Comparison of ENCODE assay signal across 10 mouse cellular contexts in genomic region chr4:32106664-32107171, GRCm38 (mm10).
DNase-seq lines count a peak whose midpoint lies in the region; ATAC-seq lines count a peak whose summit lies in the region.
"Had no signal": no experiment of that assay in that cellular context is flagged by ENCODE, and none has a peak within 500 bp of the region (broad histone marks: within the 10 kb centered on the region; RNA-seq: fewer than 3 reads in every experiment).

No protein-coding gene starts in this region.

- ATAC-seq in heart, embryonic 13.5 days (ENCODE audit: extremely low read depth, insufficient number of reproducible peaks, low FRiP score, low TSS enrichment), result no peak
- peak; percentile 76 for ATAC-seq in forebrain, embryonic 15.5 days (replicated peaks)
- ATAC-seq in activated CD4-positive, CD25-positive, alpha-beta regulatory T cell, adult 4 months, result no peak

- intact Hi-C loops in left cerebral cortex, postnatal 14 days (cut with DNase I), result no loop called here

- WGBS in heart, embryonic 13.5 days, result 8% methylated on average over 5 of the region's 5 CpGs
- 4% methylated on average over 5 of the region's 5 CpGs for WGBS in forebrain, embryonic 15.5 days

- H3K4me1 ChIP-seq in heart, embryonic 13.5 days, result peaks cover 18% of the 10 kb centered on the region
- H3K4me1 ChIP-seq in forebrain, embryonic 15.5 days, result peaks cover 11% of the 10 kb centered on the region
- H3K4me1 ChIP-seq: liver, embryonic 13.5 days had no signal

- no peak for DNase-seq in heart, adult 9 months (ENCODE audit: low spot score in 2 of 2)
- DNase-seq in left cerebral cortex, postnatal 14 days (ENCODE audit: low spot score in 2 of 2), result peak; percentile 25 to 39
- peak; percentile 38 to 48 for DNase-seq in right cerebral cortex, postnatal 10 days (ENCODE audit: low spot score in 2 of 2)
- no peak for DNase-seq in layer of hippocampus, adult 8-10 months (ENCODE audit: low spot score in 2 of 2)
- DNase-seq in gastrocnemius, postnatal 4 days (ENCODE audit: low spot score in 2 of 2), result no peak
- DNase-seq: cerebellum, adult 9-11 months; liver, embryonic 13.5 days had no signal

- H3K9ac ChIP-seq in heart, embryonic 13.5 days, result peak overlapping the region; percentile 24; the same call in 1 of the 2 replicates
- no peak overlapping the region for H3K9ac ChIP-seq in forebrain, embryonic 15.5 days (replicated peaks)
- H3K9ac ChIP-seq: liver, embryonic 13.5 days had no signal

- no peaks in the 10 kb centered on the region for H3K9me3 ChIP-seq in heart, embryonic 13.5 days
- H3K9me3 ChIP-seq in forebrain, embryonic 15.5 days, result no peaks in the 10 kb centered on the region
- H3K9me3 ChIP-seq: liver, embryonic 13.5 days had no signal

- no peak overlapping the region; the same call in 1 of the 2 replicates for H3K4me3 ChIP-seq in heart, embryonic 13.5 days
- no peak overlapping the region for H3K4me3 ChIP-seq in forebrain, embryonic 15.5 days
- H3K4me3 ChIP-seq: liver, embryonic 13.5 days had no signal

- peak overlapping the region; percentile 61 for H3K27ac ChIP-seq in heart, embryonic 13.5 days (replicated peaks)
- H3K27ac ChIP-seq in forebrain, embryonic 15.5 days (replicated peaks), result peak overlapping the region; percentile 69
- H3K27ac ChIP-seq: liver, embryonic 13.5 days had no signal

- no peaks in the 10 kb centered on the region for H3K27me3 ChIP-seq in heart, embryonic 13.5 days (replicated peaks)
- H3K27me3 ChIP-seq in forebrain, embryonic 15.5 days, result no peaks in the 10 kb centered on the region
- H3K27me3 ChIP-seq: liver, embryonic 13.5 days had no signal

- no peaks in the 10 kb centered on the region for H3K36me3 ChIP-seq in heart, embryonic 13.5 days
- H3K36me3 ChIP-seq in forebrain, embryonic 15.5 days, result no peaks in the 10 kb centered on the region
- H3K36me3 ChIP-seq: liver, embryonic 13.5 days had no signal

- H3K4me2 ChIP-seq in heart, embryonic 13.5 days, result peak overlapping the region; percentile 48
- H3K4me2 ChIP-seq in forebrain, embryonic 15.5 days (replicated peaks), result no peak overlapping the region
- H3K4me2 ChIP-seq: liver, embryonic 13.5 days had no signal

Comparison
In these comparisons a context has a peak if more than half of its experiments do, and no peak if none do; other contexts are left out.
1. DNase-seq: peak in left cerebral cortex, postnatal 14 days (2 of 2) and right cerebral cortex, postnatal 10 days (2 of 2); none in heart, adult 9 months (0 of 2), layer of hippocampus, adult 8-10 months (0 of 2) and gastrocnemius, postnatal 4 days (0 of 2).